Mouse (Mus musculus): Measurements from ENCODE around the gene Mog. TPM values are rescaled to one million over a fixed set of nuclear protein-coding genes. Genes with fewer than 3 reads are reported as not detected.

Mog gene
- polyA plus RNA-seq (2012; rRNA removed) = 0.04 and 0.11 TPM in 2 replicates

DNA sequence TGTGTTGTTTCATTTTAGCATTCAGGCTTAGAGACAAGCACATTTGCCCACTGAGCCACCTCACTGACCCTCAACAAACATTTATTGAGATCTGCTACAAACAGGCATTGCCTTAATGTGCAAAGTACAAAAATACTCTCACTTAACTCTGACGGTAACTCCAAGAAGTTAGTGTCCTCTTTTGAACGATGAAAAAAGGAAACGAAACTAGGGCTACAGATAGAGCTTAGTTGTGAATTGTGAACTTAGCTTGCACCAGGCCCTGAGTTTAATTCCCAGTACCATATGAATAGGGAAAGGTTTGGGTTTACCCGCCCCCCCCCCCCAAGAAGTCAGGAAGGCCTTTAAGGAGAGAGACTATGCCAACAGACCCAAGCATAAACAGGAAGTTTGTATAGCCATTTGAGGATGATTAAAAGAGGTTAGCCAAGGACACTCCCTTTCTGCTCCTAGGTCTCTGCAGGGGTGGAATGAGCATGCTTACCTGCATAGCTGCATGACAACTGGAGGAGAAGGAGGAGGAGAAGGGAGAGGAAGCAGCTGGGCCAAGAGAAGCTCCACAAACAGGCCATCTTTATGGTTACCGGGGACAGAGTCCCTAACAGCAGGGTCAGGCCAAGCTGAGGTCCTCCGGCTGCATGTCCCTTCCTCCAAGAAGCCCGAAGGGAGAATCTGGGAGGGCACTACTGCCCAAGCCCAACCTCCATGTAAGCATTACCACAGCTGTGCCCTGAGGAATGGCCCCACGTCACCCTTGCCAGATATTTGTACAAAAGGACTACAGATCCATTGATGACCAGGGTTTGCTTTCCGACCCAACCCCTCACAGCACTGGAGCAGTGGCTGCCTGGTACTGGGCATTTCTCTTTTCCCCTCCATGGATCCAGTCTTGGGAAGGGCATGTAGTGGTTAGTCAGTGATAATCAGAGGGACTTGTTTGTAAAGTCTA lies at the start of gene Mog:
TSS of gene Mog (minus strand) at position 771 of the 949 bp plus-strand sequence.

DNA sequence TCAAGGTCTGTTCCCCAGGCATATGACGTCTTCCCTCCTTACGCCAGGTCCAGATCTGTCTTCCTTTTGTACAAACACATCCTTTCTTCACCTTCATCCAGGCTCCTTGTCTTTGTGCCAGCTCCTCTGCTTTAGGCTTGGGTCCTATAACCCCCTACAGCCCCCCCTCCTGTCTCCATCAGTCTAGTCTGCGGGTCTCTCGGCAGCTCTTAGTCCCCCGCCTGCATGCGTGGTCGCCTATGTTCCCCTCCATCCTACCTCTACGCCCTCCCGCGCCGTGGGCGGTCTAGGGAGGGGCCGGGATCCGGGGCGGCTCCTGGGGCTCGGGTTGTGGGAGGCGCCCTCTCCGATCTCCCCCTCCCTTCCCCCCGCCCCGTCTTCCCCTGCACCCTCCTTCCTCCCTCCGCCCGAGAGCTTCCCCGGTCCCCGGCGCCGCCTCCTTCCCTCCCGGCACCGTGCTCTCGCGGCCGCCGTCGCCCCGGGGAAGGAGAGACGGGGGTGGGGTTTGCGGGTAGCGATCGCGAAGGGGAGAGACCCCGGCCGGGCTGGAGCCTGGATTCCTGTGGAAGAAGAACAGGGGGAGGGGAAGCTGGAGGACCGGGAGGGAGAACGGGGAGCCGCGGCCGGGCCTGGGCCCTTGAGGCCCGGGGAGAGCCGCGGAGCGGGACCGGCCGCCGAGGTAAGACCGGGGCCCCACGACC lies 22.6 kb upstream of the Mog start, which contains the start of gene Gabbr1:
TSS of gene Gabbr1 (plus strand) at position 356 of the 701 bp plus-strand sequence.

DNA sequence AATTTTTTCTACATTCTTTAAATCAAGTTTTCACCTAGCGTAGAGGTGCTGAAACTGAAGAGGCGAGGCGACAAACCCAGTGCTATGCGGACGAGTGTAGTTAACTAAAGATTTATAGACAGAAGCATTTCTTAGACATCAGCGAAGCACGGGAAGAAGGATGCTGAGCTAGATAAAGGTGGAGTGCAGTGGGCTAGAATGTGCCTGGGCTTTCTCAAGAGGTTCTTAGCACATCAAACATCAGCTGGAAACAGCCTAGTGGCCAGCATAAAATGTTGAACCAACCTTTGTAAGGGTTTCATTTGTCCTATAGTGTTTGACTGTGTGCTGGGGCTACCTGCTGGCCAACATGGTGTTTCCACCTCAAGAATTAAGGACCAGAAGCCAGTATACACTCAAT lies 22.3 kb downstream of the Mog start, which contains the start of gene Zfp57:
TSS of gene Zfp57 (plus strand) at position 301 of the 400 bp plus-strand sequence.

DNA sequence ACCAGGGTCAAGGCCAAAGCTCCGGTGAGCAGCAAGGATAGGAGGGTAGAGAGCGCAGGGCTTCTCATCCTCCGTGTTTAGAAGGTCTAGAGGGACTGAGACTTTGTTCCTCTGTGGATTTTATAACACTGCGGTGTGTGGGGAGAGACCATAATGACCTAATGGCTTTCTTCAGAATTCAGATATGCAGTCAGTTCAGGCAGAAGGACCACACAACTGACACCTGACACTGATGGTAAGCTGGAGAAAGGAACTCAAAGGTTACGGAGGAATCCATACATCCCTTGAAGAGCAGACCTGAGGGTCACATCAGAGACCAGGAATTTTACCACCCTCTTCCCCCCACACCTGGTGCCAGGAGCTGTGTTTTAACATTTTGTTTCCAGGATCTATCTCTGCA lies 33.8 kb downstream of the Mog start, which contains the start of gene H2-M5:
TSS of gene H2-M5 (minus strand) at position 101 of the 400 bp plus-strand sequence.

DNA sequence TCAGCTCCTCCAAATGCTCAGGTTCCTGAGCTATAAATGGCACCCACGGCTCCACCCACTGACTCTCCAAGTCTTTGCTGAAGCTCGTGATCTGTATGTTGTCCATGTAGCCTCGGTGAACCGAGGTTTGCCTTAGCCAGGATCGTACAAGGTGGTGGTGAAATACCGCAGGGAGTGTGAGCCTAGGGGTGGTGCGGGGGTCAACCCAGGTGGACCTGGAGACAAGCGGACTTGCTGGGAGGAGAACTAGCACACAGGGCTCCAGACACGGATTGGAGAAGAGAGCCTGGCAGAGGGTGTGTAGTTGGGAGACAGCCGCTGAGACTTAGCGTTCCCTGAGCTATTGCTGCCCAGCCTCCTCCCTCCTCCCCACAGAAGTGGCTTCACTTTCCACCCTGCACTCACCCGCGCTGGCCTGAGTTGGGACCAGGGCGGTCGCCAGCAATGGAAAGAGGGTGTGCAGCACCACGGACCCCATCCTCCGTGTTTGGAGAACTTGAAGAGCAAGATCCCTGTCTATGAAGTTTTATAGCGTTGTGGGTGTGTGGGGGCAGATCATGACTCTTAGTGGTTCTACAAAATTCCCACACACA lies 41.9 kb downstream of the Mog start, which contains the start of gene 2410137M14Rik:
TSS of gene 2410137M14Rik (minus strand) at position 17 of the 593 bp plus-strand sequence.

Other genes with a start within 250 kb of the Mog start
- gene H2-M10.6, start 211.2 kb downstream of the Mog start, polyA plus RNA-seq (2012; rRNA removed) = not detected in 2 replicates
- gene Trim26, start 186.3 kb downstream of the Mog start, polyA plus RNA-seq (2012; rRNA removed) = 35.7 and 40.5 TPM in 2 replicates
- gene Trim15, start 156.2 kb downstream of the Mog start, polyA plus RNA-seq (2012; rRNA removed) = 0.09 and 0.11 TPM in 2 replicates
- gene Trim10, start 153.8 kb downstream of the Mog start, polyA plus RNA-seq (2012; rRNA removed) = 0.29 and 0.55 TPM in 2 replicates
- 0.16 TPM in 1 of 2 replicates, not detected in the other for gene Trim40, start 133.3 kb downstream of the Mog start, polyA plus RNA-seq (2012; rRNA removed)
- gene Trim31, start 125.3 kb downstream of the Mog start, polyA plus RNA-seq (2012; rRNA removed) = 0.02 TPM in 1 of 2 replicates, not detected in the other
- 0.25 and 0.30 TPM in 2 replicates for gene Rnf39, start 80.5 kb downstream of the Mog start, polyA plus RNA-seq (2012; rRNA removed)
- gene Ppp1r11, start 71.7 kb downstream of the Mog start, polyA plus RNA-seq (2012; rRNA removed) = 163 and 175 TPM in 2 replicates
- gene Znrd1, start 64.8 kb downstream of the Mog start, polyA plus RNA-seq (2012; rRNA removed) = 59.2 and 62.7 TPM in 2 replicates
- gene Znrd1as, start 64.8 kb downstream of the Mog start, polyA plus RNA-seq (2012; rRNA removed) = 4.9 and 5.0 TPM in 2 replicates
- 1.4 and 2.1 TPM in 2 replicates for gene 2410137M14Rik, start 42.2 kb downstream of the Mog start, polyA plus RNA-seq (2012; rRNA removed)
- gene H2-M5, start 33.9 kb downstream of the Mog start, polyA plus RNA-seq (2012; rRNA removed) = 14.7 and 16.0 TPM in 2 replicates
- 401 and 458 TPM in 2 replicates for gene Zfp57, start 22.2 kb downstream of the Mog start, polyA plus RNA-seq (2012; rRNA removed)
- 205 and 209 TPM in 2 replicates for gene Gabbr1, start 22.6 kb upstream of the Mog start, polyA plus RNA-seq (2012; rRNA removed)
- not detected in 2 replicates for gene Olfr90, start 65.1 kb upstream of the Mog start, polyA plus RNA-seq (2012; rRNA removed)
- not detected in 2 replicates for gene Olfr91, start 74.9 kb upstream of the Mog start, polyA plus RNA-seq (2012; rRNA removed)
- gene Olfr92, start 96.7 kb upstream of the Mog start, polyA plus RNA-seq (2012; rRNA removed) = not detected in 2 replicates
- not detected in 2 replicates for gene Olfr93, start 138.1 kb upstream of the Mog start, polyA plus RNA-seq (2012; rRNA removed)
- gene Ubd, start 170.5 kb upstream of the Mog start, polyA plus RNA-seq (2012; rRNA removed) = 0.15 and 0.41 TPM in 2 replicates
- 0.04 TPM in 1 of 2 replicates, not detected in the other for gene Olfr94, start 177.6 kb upstream of the Mog start, polyA plus RNA-seq (2012; rRNA removed)
- gene Olfr95, start 189.7 kb upstream of the Mog start, polyA plus RNA-seq (2012; rRNA removed) = 0.01 TPM in 1 of 2 replicates, not detected in the other
- not detected in 2 replicates for gene Olfr96, start 196.7 kb upstream of the Mog start, polyA plus RNA-seq (2012; rRNA removed)
- gene Olfr97, start 213.9 kb upstream of the Mog start, polyA plus RNA-seq (2012; rRNA removed) = not detected in 2 replicates
- not detected in 2 replicates for gene Olfr98, start 240.4 kb upstream of the Mog start, polyA plus RNA-seq (2012; rRNA removed)
- gene H2-M3, start 246.8 kb upstream of the Mog start, polyA plus RNA-seq (2012; rRNA removed) = 0.74 and 0.78 TPM in 2 replicates

All from central nervous system, embryonic 14 days (tissue).